Mouse (Mus musculus): ENCODE results near the gene Apobec3. TPM values are rescaled to one million over a fixed set of nuclear protein-coding genes. Genes with fewer than 3 reads are reported as not detected.

The Apobec3 gene
- polyA plus RNA-seq, 1 experiment, result 10.8 TPM

GRCm38 (mm10) chr15:79952504-79953231 lies 61.2 kb downstream of the Apobec3 start:
- peak overlapping the region; percentile 72; the same call in 1 of the 2 replicates for H3K4me3 ChIP-seq (ENCODE audit: control insufficient read depth, low read depth, low read length)
- TF ChIP-seq POLR2A (IDR thresholded peaks at IDR 0.05; ENCODE audit: control insufficient read depth, low read depth, low read length), result no peak
- TF ChIP-seq CTCF (IDR thresholded peaks at IDR 0.05; ENCODE audit: control insufficient read depth, insufficient read depth, insufficient replicate concordance, low read depth, low read length), result no peak
- peaks cover 32% of the 10 kb centered on the region for H3K4me1 ChIP-seq (ENCODE audit: control insufficient read depth, insufficient read depth, low read length)
- H3K27ac ChIP-seq (ENCODE audit: control insufficient read depth, insufficient read depth, low read depth, low read length), result 0 out of 2 replicates have a peak overlapping the region, but pooled peaks have one; percentile 26
- H3K27me3 ChIP-seq (ENCODE audit: control insufficient read depth, insufficient read depth, low read length), result no peaks in the 10 kb centered on the region
- no peaks in the 10 kb centered on the region for H3K36me3 ChIP-seq (ENCODE audit: control insufficient read depth, insufficient read depth, low read length)

- no peak overlapping the region for H3K27ac ChIP-seq (ENCODE audit: control insufficient read depth, insufficient read depth, low read depth, low read length)
- TF ChIP-seq POLR2A (IDR thresholded peaks at IDR 0.05; ENCODE audit: control insufficient read depth, low read depth, low read length) (no peak), CTCF (IDR thresholded peaks at IDR 0.05; ENCODE audit: control insufficient read depth, insufficient read depth, insufficient replicate concordance, low read depth, low read length) (no peak)
Observed at GRCm38 (mm10) chr15:79953470-79953869, 62.0 kb downstream of the Apobec3 start.

GRCm38 (mm10) chr15:79956559-79956958 lies 65.1 kb downstream of the Apobec3 start:
- no peaks in the 10 kb centered on the region for H3K36me3 ChIP-seq (ENCODE audit: control insufficient read depth, insufficient read depth, low read length)
- no peak overlapping the region for H3K27ac ChIP-seq (ENCODE audit: control insufficient read depth, insufficient read depth, low read depth, low read length)
- H3K4me3 ChIP-seq (ENCODE audit: control insufficient read depth, low read depth, low read length), result no peak overlapping the region
- peaks cover 7% of the 10 kb centered on the region for H3K4me1 ChIP-seq (ENCODE audit: control insufficient read depth, insufficient read depth, low read length)
- no peaks in the 10 kb centered on the region for H3K27me3 ChIP-seq (ENCODE audit: control insufficient read depth, insufficient read depth, low read length)
- TF ChIP-seq CTCF (IDR thresholded peaks at IDR 0.05; ENCODE audit: control insufficient read depth, insufficient read depth, insufficient replicate concordance, low read depth, low read length), result no peak
- TF ChIP-seq POLR2A (IDR thresholded peaks at IDR 0.05; ENCODE audit: control insufficient read depth, low read depth, low read length), result no peak

More at GRCm38 (mm10) chr15:79953470-79953869, 62.0 kb downstream of the Apobec3 start:
- H3K4me3 ChIP-seq (ENCODE audit: control insufficient read depth, low read depth, low read length), result no peak overlapping the region
- no peaks in the 10 kb centered on the region for H3K27me3 ChIP-seq (ENCODE audit: control insufficient read depth, insufficient read depth, low read length)
- no peaks in the 10 kb centered on the region for H3K36me3 ChIP-seq (ENCODE audit: control insufficient read depth, insufficient read depth, low read length)
- H3K4me1 ChIP-seq (ENCODE audit: control insufficient read depth, insufficient read depth, low read length), result peaks cover 28% of the 10 kb centered on the region

- no peaks in the 10 kb centered on the region for H3K4me1 ChIP-seq (ENCODE audit: control insufficient read depth, insufficient read depth, low read length)
- H3K4me3 ChIP-seq (ENCODE audit: control insufficient read depth, low read depth, low read length), result no peak overlapping the region
- no peaks in the 10 kb centered on the region for H3K36me3 ChIP-seq (ENCODE audit: control insufficient read depth, insufficient read depth, low read length)
- TF ChIP-seq CTCF (IDR thresholded peaks at IDR 0.05; ENCODE audit: control insufficient read depth, insufficient read depth, insufficient replicate concordance, low read depth, low read length), result no peak
- TF ChIP-seq POLR2A (IDR thresholded peaks at IDR 0.05; ENCODE audit: control insufficient read depth, low read depth, low read length), result 0 out of 2 replicates have a peak, but pooled peaks have one; percentile 22
- H3K27me3 ChIP-seq (ENCODE audit: control insufficient read depth, insufficient read depth, low read length), result no peaks in the 10 kb centered on the region
- no peak overlapping the region for H3K27ac ChIP-seq (ENCODE audit: control insufficient read depth, insufficient read depth, low read depth, low read length)
Observed at GRCm38 (mm10) chr15:79958418-79958817, 67.0 kb downstream of the Apobec3 start.

GRCm38 (mm10) chr15:79961366-79961921 lies 70.0 kb downstream of the Apobec3 start:
- no peak overlapping the region for H3K4me3 ChIP-seq (ENCODE audit: control insufficient read depth, low read depth, low read length)
- H3K36me3 ChIP-seq (ENCODE audit: control insufficient read depth, insufficient read depth, low read length), result no peaks in the 10 kb centered on the region
- H3K4me1 ChIP-seq (ENCODE audit: control insufficient read depth, insufficient read depth, low read length), result no peaks in the 10 kb centered on the region
- TF ChIP-seq POLR2A (IDR thresholded peaks at IDR 0.05; ENCODE audit: control insufficient read depth, low read depth, low read length) (no peak; the same call in 1 of the 2 replicates), CTCF (IDR thresholded peaks at IDR 0.05; ENCODE audit: control insufficient read depth, insufficient read depth, insufficient replicate concordance, low read depth, low read length) (no peak)
- H3K27me3 ChIP-seq (ENCODE audit: control insufficient read depth, insufficient read depth, low read length), result no peaks in the 10 kb centered on the region
- no peak overlapping the region for H3K27ac ChIP-seq (ENCODE audit: control insufficient read depth, insufficient read depth, low read depth, low read length)

GRCm38 (mm10) chr15:79962661-79963060 lies 71.2 kb downstream of the Apobec3 start:
- Histone ChIP-seq H3K4me1 (ENCODE audit: control insufficient read depth, insufficient read depth, low read length) (no peaks in the 10 kb centered on the region), H3K4me3 (ENCODE audit: control insufficient read depth, low read depth, low read length) (no peak overlapping the region)

GRCm38 (mm10) chr15:79964376-79964775 lies 72.9 kb downstream of the Apobec3 start:
- H3K4me1 ChIP-seq (ENCODE audit: control insufficient read depth, insufficient read depth, low read length), result no peaks in the 10 kb centered on the region
- no peaks in the 10 kb centered on the region for H3K27me3 ChIP-seq (ENCODE audit: control insufficient read depth, insufficient read depth, low read length)
- H3K27ac ChIP-seq (ENCODE audit: control insufficient read depth, insufficient read depth, low read depth, low read length), result no peak overlapping the region
- H3K4me3 ChIP-seq (ENCODE audit: control insufficient read depth, low read depth, low read length), result no peak overlapping the region
- H3K36me3 ChIP-seq (ENCODE audit: control insufficient read depth, insufficient read depth, low read length), result no peaks in the 10 kb centered on the region
- no peak for TF ChIP-seq POLR2A (IDR thresholded peaks at IDR 0.05; ENCODE audit: control insufficient read depth, low read depth, low read length)
- no peak for TF ChIP-seq CTCF (IDR thresholded peaks at IDR 0.05; ENCODE audit: control insufficient read depth, insufficient read depth, insufficient replicate concordance, low read depth, low read length)

More at GRCm38 (mm10) chr15:79962661-79963060, 71.2 kb downstream of the Apobec3 start:
- TF ChIP-seq CTCF (IDR thresholded peaks at IDR 0.05; ENCODE audit: control insufficient read depth, insufficient read depth, insufficient replicate concordance, low read depth, low read length), result no peak
- TF ChIP-seq POLR2A (IDR thresholded peaks at IDR 0.05; ENCODE audit: control insufficient read depth, low read depth, low read length), result no peak
- Histone ChIP-seq H3K27ac (ENCODE audit: control insufficient read depth, insufficient read depth, low read depth, low read length) (no peak overlapping the region), H3K27me3 (ENCODE audit: control insufficient read depth, insufficient read depth, low read length) (no peaks in the 10 kb centered on the region), H3K36me3 (ENCODE audit: control insufficient read depth, insufficient read depth, low read length) (no peaks in the 10 kb centered on the region)

Other genes starting within 250 kb of the Apobec3 start
- 20.0 and 20.4 TPM in 2 replicates for gene Fam227a, start 232.7 kb upstream of the Apobec3 start, polyA plus RNA-seq (2012; rRNA removed)
- gene Cby1, start 232.5 kb upstream of the Apobec3 start, polyA plus RNA-seq (2012; rRNA removed), result 57.1 and 58.1 TPM in 2 replicates
- 301 and 361 TPM in 2 replicates for gene Tomm22, start 220.8 kb upstream of the Apobec3 start, polyA plus RNA-seq (2012; rRNA removed)
- 22.6 and 24.9 TPM in 2 replicates for gene Josd1, start 203.7 kb upstream of the Apobec3 start, polyA plus RNA-seq (2012; rRNA removed)
- 38.8 and 42.7 TPM in 2 replicates for gene Gtpbp1, start 200.8 kb upstream of the Apobec3 start, polyA plus RNA-seq (2012; rRNA removed)
- 16.7 and 19.5 TPM in 2 replicates for gene Sun2, start 149.1 kb upstream of the Apobec3 start, polyA plus RNA-seq (2012; rRNA removed)
- 187 and 198 TPM in 2 replicates for gene Dnal4, start 113.8 kb upstream of the Apobec3 start, polyA plus RNA-seq (2012; rRNA removed)
- gene Nptxr, start 86.9 kb upstream of the Apobec3 start, polyA plus RNA-seq (2012; rRNA removed), result 36.6 and 46.5 TPM in 2 replicates
- gene Npcd, start 57.4 kb upstream of the Apobec3 start, polyA plus RNA-seq (2012; rRNA removed), result 0.10 TPM in 1 of 2 replicates, not detected in the other
- 4.6 and 6.6 TPM in 2 replicates for gene Cbx6, start 57.0 kb upstream of the Apobec3 start, polyA plus RNA-seq (2012; rRNA removed)
- gene Cbx7, start 79.5 kb downstream of the Apobec3 start, polyA plus RNA-seq (2012; rRNA removed), result 44.0 and 47.8 TPM in 2 replicates
- gene Pdgfb, start 123.3 kb downstream of the Apobec3 start, polyA plus RNA-seq (2012; rRNA removed), result 1.6 and 1.9 TPM in 2 replicates
- 7.9 and 8.5 TPM in 2 replicates for gene Syngr1, start 199.7 kb downstream of the Apobec3 start, polyA plus RNA-seq (2012; rRNA removed)
- gene Rpl3, start 200.2 kb downstream of the Apobec3 start, polyA plus RNA-seq (2012; rRNA removed), result 122 and 154 TPM in 2 replicates
- 4.0 and 4.7 TPM in 2 replicates for gene Tab1, start 241.5 kb downstream of the Apobec3 start, polyA plus RNA-seq (2012; rRNA removed)